Mouse (Mus musculus): Measurements from ENCODE around the gene Gm44502.

The Gm44502 gene

DNA sequence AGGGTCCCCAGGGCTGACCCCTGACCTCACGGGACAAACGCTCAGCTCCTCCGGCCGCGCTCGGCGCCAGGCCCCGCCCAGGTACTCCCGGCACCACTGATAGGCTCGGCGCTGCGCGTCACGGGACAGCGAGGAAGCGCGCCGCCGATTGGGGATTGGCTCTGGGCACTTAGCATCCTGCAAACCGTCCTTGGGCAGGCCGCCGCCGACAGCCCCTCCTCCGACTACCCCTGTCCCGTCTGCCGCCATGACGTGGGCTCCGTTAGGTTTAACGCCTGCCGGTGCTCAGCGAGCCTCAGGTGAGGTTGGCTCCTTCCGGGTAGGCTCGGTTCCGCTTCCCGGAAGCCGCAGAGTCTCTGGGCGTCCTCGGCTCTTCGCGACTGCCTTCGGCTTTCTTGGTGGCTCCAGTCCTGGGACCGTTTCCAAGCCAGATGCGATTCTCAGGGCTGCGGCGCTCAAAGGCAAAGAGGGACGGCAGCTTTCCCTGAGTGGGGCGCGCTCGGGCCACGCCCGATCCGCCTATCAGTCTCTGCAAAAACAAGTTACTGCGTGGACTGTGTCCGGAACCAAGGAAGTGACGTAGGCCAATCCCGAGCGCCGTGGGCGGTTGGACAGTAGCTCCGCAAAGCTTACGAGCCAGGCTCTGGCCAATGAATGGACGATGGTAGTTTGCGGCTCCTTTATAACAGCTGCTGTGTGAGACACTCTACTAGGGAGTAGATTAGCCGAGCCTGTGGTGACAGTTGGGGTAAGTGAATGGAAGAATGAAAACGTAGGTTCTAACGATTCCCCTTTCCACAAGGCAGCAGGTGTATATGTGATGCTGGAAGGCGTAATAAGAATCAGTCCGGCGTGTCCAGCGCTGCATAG, at the start of gene Gm44502, which contains the start of the genes C730034F03Rik and Chkb:
TSS of gene Gm44502 (minus strand) at position 345 of the 870 bp plus-strand sequence.
TSS of gene C730034F03Rik (plus strand) at position 238 of the 870 bp plus-strand sequence.
TSS of gene Chkb (minus strand) at position 557 of the 870 bp plus-strand sequence.
- DNase-seq (ENCODE audit: low spot score): peak; percentile 92

DNA sequence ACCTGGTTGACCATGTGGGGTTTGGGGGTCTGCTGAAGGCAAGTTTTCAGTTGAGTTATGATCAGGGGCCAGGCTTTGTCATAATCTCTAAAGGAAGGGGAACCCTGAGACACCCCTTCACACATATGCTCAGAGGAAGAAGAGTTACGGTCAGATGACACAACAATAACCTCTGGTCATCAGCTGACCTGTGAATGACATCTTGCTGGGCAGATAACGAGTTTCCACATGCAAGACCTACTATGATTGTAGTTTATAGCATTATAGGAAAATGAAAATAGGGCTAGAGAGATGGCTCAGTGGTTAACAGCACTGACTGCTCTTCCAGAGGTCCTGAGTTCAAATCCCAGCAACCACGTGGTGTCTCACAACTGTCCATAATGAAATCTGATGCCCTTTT, 49.1 kb upstream of the Gm44502 start:
- DNase-seq (ENCODE audit: low spot score): no peak

DNA sequence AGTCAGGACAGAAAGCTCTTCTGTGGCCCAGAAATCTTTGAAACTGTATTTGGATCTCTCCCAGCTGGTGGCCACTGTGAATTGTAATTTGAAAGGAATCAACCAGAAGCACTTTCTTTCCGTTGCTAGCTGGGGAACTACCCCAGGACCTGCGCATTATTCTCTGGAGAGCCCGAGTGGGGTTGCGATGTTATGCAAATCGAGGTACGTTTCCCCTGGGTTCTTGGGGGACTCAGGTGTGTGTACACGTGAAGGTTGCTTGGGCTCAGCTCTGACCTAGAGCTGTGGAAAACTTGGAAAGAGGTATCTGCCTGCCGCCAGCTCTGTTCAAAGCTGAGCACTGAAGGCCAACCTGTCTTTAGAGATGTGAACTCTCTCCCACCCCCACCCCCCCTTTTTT, 48.3 kb upstream of the Gm44502 start:
- no peak for DNase-seq (ENCODE audit: low spot score)

DNA sequence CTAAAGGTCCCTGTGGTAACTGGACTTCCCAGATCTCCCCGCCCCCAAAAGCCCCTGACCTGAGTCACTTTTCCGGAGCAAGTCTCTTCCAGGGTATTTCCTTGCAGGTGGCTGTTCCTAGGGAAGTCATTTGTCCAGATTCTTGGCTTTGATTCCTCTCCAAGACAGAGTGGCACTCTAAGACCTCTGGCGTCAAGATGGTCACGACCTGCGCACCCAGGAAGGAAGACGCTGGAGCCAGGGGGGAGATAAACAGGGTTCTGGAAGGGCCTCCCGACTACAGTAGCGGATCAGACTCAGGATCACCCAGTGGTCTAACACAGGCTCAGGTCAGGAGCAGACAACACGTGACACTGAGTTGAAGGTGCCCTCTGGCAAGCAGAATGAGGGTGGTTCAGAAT, 47.6 kb upstream of the Gm44502 start, which contains the start of gene Arsa:
TSS of gene Arsa (minus strand) at position 335 of the 401 bp plus-strand sequence.
- DNase-seq (ENCODE audit: low spot score): no peak

DNA sequence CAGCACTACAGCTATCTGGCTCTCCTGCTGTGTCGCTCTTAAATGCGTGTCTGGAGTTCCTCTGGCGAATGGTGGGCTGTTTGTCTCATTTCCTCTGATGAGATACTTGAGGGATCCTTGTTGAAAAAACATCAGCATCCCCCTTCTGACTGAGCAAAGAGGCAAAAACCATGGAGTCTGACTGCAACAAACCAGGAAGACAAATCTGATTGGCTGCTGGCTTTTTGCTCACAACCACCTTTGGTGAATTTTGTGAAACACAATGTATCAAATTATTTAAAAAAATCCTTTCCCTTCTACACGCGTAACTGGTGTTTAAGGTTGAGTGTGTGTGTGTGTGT, 46.9 kb upstream of the Gm44502 start:
- no peak for DNase-seq (ENCODE audit: low spot score)

DNA sequence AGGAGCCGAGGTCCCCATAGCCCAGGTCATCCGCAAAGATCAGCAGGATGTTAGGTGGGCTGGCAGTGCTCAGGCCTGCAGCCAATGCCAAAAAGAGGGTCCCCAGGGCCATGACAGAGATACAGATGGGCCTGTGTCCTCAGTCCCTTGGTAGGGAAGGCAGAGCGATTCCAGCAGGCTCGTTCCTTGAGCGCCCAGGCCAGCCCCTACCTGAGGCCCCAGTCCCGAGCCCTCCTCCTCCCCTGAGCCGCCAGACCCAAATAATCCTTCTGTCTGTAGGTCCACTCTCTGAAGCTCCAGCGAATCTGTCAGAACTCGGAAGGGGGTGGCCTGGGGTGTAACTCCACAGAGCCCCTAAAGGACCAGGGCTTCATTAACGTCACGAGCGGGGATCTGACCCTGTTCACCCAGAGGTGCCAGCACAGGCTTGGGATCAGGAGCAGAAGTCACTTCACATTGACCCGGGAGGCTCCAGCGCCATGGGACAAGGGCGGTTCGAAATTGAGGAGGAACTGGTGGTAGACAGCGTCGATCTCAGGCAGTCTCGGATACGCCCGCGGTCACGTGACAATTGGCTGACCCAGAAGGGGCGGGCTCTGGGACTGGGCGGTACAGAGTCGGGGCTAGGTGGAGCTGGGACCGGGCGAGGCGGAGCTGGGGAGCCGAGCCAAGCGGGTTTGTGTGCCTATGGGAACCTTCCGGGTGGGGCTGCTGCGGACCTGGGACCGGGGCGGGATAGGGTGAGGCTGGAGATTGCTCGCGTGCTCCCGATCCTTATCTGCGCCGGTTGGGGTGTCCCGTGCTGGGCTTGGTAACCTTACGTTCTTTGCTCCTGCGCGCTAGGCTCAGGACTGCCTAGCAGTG, 46.3 kb upstream of the Gm44502 start:
- peak; percentile 95 for DNase-seq (ENCODE audit: low spot score)

DNA sequence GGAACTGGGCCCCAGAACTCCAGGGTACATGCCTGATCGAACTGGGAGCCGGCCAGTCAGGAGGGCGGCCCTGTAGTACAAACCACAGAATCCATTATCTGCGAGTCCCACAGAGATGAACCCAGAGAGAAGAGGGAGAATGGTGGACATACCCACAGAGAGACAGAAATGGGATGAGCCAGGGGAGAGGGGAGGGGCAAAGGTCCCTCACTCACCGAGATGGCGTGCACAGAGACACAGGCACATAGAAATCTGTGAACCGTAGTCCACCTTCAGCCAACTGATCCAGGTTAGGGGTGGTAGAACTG, 45.8 kb upstream of the Gm44502 start:
- DNase-seq (ENCODE audit: low spot score): no peak

DNA sequence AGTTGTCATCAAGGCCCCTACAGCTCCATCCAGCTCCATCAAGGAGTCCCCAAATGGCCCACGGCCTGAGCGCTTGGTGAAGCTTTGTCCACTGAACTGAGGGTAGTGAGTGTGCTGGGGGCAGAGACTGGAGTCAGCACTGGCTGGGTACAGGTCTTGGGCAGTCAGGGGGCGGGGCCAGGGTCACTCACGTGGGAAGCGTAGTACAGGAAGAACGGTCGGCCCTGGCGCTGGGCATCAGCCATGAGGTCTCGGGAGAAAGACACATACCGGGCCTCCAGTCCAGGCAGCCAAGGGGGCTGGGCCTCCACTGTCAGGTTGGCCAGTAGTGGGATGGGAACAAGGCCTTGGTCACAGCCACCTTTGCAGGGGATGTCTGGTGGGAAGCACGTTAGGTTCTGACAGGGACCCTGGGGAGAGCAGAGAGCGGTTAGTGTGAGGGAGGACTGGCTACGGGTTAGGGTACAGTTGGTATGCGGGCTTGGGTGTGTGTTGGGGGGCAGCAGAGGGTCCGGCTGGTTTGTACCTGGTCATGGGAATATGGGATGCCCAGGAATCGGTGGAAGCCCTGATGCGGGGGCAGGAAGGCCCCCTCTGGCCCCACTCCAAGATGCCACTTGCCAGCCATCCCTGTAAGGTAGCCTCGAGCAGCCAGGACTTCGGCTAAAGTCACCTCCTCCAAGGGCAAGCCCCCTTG, 45.2 kb upstream of the Gm44502 start:
- no peak for DNase-seq (ENCODE audit: low spot score)

DNA sequence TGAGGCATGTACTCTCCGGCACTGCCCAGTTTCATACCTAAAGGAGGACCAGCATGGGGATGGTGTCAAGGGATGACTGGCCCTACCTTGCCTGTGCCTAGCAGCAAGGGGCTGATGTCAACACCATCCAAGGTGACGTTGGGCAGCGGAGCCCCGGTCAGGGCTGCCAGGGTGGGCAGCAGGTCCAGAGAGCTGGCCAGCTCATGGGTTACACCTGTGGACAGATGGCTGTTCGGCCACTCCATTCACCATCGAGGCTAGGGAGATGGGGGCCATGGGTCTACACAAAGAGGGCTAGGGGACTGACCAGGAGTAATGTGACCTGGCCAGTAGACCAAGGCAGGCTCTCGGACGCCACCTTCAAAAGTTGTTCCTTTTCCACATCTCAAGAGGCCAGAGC, 44.4 kb upstream of the Gm44502 start:
- DNase-seq (ENCODE audit: low spot score): no peak

DNA sequence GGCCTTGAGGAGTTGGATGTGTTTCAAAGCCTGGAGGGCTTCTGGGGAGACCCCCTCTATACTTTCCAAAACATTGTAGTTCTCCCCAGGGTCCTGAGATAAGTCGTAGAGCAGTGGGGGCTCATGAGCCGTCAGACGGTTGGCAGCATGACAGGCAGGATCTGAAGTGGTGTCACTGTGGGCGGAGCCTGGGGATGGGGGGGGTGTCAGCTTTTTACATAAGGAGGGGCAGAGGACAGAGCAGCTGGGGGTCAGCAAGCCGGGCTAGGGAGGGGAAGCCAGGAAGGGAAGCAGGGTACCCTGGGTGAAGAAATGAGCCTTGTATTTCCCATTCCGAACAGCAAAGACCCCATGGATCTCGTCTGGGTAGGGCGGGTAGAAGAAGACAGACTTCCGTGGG, 43.9 kb upstream of the Gm44502 start:
- no peak for DNase-seq (ENCODE audit: low spot score)

DNA sequence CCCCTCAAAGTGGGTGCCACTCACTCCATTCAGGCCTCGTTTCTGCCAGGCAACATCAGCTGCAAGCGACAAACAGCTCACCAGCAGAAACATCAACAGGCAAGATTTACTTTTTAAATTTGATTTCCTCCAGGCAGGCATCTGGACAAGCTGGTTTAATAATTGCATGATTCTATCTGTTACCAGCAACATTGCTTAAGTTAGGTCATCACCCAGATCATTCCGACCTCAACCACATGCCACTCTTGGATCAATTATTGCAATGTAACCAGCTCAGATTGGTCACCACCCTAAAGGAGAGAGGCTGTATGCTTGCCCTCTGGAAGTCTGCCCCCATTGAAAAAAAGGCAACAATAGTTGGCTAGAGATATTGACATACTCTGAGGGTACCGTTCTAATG, 42.0 kb upstream of the Gm44502 start:
- no peak for DNase-seq (ENCODE audit: low spot score)

DNA sequence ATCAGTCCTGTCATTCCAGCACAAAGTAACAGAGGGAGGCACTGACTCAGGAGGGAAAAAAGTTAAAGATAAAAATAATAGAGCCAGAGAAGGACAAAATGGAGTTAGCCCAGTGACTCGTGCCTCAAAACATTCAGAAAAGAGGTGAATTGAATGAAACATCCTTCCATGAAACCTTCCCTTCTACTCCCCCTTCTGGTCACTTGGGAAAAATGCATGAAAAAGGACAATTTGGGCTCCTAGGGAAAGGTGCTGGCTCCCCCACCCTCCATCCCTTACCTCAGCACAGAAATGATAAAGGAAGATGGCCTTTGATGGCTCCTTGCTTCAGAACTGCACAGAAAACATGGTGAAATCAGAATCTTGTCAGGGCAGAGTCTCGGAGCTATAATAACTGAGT, 39.1 kb upstream of the Gm44502 start:
- no peak for DNase-seq (ENCODE audit: low spot score)

DNA sequence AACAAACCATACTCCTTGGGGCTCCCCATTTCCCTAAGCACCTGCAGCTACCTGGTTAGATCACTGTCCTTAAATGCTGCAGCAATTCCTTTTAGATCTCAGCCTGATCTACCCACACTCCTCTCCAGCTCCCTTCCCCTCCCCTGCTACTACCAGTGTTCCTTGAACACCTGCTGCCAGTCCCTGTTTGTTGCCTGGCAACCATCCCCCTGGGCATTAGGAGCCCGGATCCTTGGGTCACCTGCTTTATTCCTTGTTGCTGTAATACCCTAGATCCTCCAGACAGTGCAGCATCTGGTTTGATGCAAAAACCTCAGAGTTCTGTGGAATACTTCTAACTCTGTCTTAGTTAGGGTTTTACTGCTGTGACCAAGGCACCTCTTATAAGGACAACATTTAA, 35.6 kb upstream of the Gm44502 start:
- DNase-seq (ENCODE audit: low spot score): no peak

DNA sequence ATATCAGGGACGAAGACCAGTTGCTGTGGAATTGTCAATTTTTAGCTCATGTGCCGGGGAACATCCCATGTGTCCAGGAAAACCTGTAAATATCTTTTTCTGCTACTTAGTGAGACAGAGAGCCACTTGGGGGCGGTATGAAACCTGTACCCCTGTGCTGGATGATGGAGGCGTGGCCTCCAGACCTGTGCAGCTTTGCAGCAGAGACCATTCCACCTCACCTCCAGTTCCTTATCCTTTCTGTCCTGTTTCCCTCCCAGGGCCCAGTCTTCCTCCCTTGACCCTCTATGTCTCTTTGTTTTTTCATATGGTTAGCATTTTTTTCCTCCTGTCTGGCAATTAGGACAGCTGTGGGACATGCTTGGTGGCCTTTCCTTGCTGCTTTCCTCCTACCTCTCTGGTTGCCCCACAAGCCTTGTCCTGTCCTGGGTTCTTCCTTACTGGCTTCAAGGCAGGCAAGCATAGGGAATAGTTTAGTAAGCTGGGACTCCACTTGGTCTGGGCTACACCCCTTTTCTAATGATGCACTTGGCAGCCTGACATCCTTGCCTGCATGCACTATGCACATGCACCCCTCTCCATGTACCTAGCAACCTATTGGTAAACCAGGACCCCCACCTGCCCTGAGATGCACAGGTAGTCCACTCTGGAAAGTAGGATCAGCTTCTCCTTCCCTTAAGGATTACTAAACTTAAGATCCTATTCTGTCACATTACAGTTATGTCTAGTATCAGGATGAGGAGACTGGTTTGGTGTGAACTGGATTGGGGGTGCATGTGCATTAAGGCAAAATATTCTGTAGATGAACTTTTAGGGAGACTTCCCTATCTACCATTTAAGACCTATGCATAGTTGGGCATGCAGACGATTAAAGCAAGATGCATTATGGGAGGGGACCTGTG, 34.1 kb upstream of the Gm44502 start:
- no peak for DNase-seq (ENCODE audit: low spot score)

DNA sequence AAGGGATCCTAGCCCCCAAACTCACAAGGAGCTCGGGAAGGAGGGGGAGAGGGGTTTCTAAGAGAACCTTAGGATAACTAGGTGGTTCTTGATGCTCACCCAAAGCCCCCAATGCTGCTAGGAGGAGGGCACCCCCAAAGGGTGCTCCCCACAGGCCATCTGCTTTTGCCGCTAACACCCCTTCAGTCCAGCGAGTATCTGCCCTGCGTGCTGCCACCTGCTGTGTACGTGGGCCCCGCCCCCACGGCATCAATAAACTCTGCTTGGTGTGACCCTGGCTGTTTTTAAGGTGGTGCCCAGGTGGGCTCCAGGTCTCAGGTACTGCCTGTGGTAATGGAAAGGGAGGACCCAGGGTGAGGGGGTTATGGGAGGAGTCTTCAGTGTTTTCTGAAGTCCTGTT, 32.7 kb upstream of the Gm44502 start:
- no peak for DNase-seq (ENCODE audit: low spot score)

DNA sequence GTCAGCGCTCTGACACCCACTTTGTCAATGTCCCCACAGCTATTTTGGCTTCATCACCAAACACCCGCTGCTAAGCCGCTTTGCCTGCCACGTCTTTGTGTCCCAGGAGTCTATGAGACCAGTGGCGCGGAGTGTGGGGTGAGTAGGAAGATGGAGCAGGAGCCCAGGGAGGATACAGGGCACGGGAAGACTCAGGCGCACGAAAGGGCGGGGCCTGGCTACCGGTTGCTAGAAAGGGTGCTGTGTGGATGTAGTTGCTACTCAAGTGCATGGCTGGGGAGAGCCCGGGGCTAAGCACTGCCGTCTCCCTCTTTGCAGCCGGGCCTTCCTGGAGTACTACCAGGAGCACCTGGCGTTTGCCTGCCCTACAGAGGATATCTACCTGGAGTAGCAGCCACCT, 31.8 kb upstream of the Gm44502 start:
- no peak for DNase-seq (ENCODE audit: low spot score)

DNA sequence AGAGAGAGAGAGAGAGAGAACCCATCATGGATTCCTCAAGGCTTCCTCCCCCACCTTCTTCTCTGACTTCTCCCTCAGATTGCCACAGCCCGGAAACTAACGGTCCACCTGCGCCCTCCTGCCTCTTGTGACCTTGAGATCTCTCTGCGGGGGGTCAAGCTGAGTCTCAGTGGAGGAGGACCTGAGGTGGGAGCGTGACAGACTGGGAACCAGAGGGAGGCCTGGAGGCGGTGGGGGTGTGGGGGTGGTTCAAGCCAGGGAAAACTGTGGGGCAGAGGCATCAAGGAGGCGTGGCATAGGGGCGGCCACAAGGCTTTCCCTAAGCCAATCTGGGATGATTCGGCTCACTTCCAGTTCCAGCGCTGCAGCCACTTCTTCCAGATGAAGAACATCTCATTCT, 30.8 kb upstream of the Gm44502 start:
- DNase-seq (ENCODE audit: low spot score): no peak

DNA sequence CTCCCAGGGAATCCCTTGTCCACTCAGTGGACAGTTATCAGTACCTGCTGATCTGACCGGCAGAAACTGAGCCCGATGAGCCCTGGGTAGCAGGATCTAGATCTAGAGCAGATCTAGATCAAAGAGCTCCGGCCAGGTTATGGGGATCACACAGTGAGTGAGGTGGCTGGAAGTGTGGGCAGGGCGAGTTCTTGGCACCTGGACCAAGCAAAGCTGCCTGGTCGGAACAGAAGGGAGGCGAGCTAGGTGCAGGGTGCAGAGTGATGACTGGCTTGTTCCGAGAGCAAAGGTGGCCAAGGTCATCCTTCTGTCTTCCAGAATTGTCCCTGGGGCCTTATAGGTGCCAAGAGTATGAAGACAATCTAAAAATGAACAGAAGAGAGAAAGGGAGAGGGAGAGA, 30.3 kb upstream of the Gm44502 start:
- no peak for DNase-seq (ENCODE audit: low spot score)

DNA sequence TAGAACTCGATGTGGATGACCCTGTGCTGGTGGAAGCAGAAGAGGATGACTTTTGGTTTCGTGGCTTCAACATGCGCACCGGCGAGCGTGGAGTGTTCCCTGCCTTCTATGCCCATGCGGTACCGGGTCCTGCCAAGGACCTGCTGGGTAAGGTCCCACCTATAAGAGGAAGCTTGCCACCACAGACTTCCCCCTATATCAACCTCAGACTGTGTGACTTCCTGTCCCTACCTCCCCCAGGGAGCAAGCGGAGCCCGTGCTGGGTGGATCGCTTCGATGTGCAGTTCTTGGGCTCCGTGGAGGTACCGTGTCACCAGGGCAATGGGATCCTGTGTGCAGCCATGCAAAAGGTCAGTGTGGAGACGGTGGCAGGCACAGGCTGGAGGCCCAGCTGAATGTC, 29.4 kb upstream of the Gm44502 start:
- DNase-seq (ENCODE audit: low spot score): no peak

DNA sequence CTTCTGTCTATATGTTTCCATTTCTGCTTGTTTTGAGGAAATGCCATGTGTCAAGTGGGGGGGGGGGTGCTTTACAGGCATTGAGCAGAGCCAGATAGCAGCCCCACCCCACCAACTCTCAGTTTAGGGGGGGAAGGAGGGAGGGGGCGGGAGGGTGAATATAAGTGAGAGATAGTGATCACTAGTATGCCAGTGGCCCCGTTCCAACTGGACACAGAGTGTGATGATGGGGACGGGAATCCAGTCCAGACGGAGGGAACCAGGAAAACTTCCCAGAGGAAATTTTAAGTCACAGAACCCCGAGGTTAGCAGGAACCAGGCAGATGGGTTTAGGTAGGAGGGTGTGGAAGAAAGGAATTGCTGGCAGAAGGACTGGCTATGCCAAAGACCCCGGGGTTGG, 26.1 kb upstream of the Gm44502 start:
- no peak for DNase-seq (ENCODE audit: low spot score)

DNA sequence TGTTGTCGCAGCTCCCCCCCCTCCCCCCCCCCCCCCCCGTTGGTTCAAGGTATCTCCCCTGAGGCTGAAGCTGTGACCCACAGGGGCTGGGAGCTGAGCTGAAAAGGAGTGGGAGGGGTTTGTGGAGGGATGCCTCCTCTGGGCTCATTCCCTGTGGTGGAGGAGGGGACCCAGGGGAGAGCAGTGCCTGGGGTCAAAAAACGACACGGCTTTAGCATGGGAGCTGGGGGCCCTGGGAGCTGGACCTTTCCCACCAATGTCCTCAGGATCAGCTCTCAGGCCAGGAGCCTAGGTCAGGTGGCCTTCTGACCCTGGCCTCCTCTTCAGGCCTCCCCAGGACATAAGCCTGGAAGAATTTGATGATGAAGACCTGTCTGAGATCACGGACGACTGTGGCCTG, 25.4 kb upstream of the Gm44502 start:
- DNase-seq (ENCODE audit: low spot score): no peak
